Mouse (Mus musculus) MEL (cell line): ENCODE measurements at regions not wholly inside any gene's neighbourhood (a gene's known extent, or its start where the extent isn't known, plus 50 kb on each side); places are given as distances from the start of the nearest gene placed in this dataset.

Experiments used
- DNase-seq: peaks from one replicate; pipeline ENCODE4 v3.0.0; 2011; ENCODE audit warnings: low read depth, low spot score
- H3K27ac ChIP-seq: 2 replicates; pipeline ENCODE4 v1.5.1; 2012; ENCODE audit warnings: low read depth, mild to moderate bottlenecking, control low read depth, low read length, moderate library complexity; ENCODE audit not compliant: control insufficient read depth
- H3K27me3 ChIP-seq, 2 experiments: fragments of 150-350 bp in 1 of 2; sonication (generic) in 1 of 2; 2 replicates each; pipeline ENCODE4 v1.6.1; 2012; ENCODE audit warnings: low read length in 2 of 2, mild to moderate bottlenecking in 2 of 2, improper control_type of control experiment in 1 of 2, moderate library complexity in 1 of 2; ENCODE audit not compliant: insufficient read depth in 2 of 2, control insufficient read depth in 1 of 2
- H3K36me3 ChIP-seq, 2 experiments: 2 replicates each; pipeline ENCODE4 v1.6.1; 2012 to 2014; ENCODE audit warnings: low read length in 2 of 2, improper control_type of control experiment in 1 of 2, inconsistent platforms in 1 of 2, mild to moderate bottlenecking in 1 of 2; ENCODE audit not compliant: insufficient read depth in 2 of 2, control insufficient read depth in 1 of 2
- H3K4me1 ChIP-seq, 2 experiments: fragments of 150-350 bp in 1 of 2; sonication (generic) in 1 of 2; 2 replicates each; pipeline ENCODE4 v1.6.1; 2012; ENCODE audit warnings: low read length in 2 of 2, improper control_type of control experiment in 1 of 2, mild to moderate bottlenecking in 1 of 2; ENCODE audit not compliant: insufficient read depth in 2 of 2, control insufficient read depth in 1 of 2
- H3K4me3 ChIP-seq, 2 experiments: fragments of 150-350 bp in 1 of 2; sonication (generic) in 1 of 2; 2 replicates each; pipeline ENCODE4 v1.5.1; 2012; ENCODE audit warnings: low read depth in 2 of 2, low read length in 2 of 2, mild to moderate bottlenecking in 2 of 2, moderate library complexity in 2 of 2, control low read depth in 1 of 2, improper control_type of control experiment in 1 of 2; ENCODE audit not compliant: control insufficient read depth in 1 of 2, insufficient read depth in 1 of 2
- H3K79me2 ChIP-seq: 2 replicates; pipeline ENCODE4 v1.6.1; 2012; ENCODE audit warnings: mild to moderate bottlenecking, low read length, moderate library complexity; ENCODE audit not compliant: control insufficient read depth, poor library complexity, insufficient read depth
- H3K9ac ChIP-seq: 2 replicates; pipeline ENCODE4 v1.6.1; 2012; ENCODE audit warnings: low read depth, mild to moderate bottlenecking, control low read depth, low read length, moderate library complexity; ENCODE audit not compliant: control insufficient read depth, poor library complexity, severe bottlenecking
- H3K9me3 ChIP-seq: fragments of 150-350 bp; sonication (generic); replicated peaks from 2 replicates; pipeline ENCODE4 v1.6.1; 2012; ENCODE audit warnings: mild to moderate bottlenecking, low read length, improper control_type of control experiment, moderate library complexity; ENCODE audit not compliant: insufficient read depth
- BHLHE40 ChIP-seq: IDR thresholded peaks from 2 replicates; pipeline ENCODE4 v1.6.1; 2012; ENCODE audit warnings: low read depth, mild to moderate bottlenecking, inconsistent platforms, low read length, improper control_type of control experiment, borderline replicate concordance
- CHD1 ChIP-seq: IDR thresholded peaks from 2 replicates; pipeline ENCODE4 v1.6.1; 2012; ENCODE audit warnings: low read depth, mild to moderate bottlenecking, inconsistent platforms, low read length, improper control_type of control experiment
- CHD2 ChIP-seq: IDR thresholded peaks from 2 replicates; pipeline ENCODE4 v1.6.1; 2011; ENCODE audit warnings: low read length, improper control_type of control experiment
- CTCF ChIP-seq, 3 experiments: IDR thresholded peaks in 2 of 3; conservative IDR thresholded peaks in 1 of 3; 2 replicates each; pipeline ENCODE4 v1.5.1; 2011 to 2012; ENCODE audit warnings: low read length in 3 of 3, low read depth in 2 of 3, mild to moderate bottlenecking in 2 of 3, improper control_type of control experiment in 1 of 3, inconsistent platforms in 1 of 3, mixed read lengths in 1 of 3, moderate library complexity in 1 of 3; ENCODE audit not compliant: control insufficient read depth in 1 of 3, insufficient read depth in 1 of 3, poor library complexity in 1 of 3, severe bottlenecking in 1 of 3
- E2F4 ChIP-seq: IDR thresholded peaks from 2 replicates; pipeline ENCODE4 v1.6.1; 2011; ENCODE audit warnings: low read depth, low read length, improper control_type of control experiment, borderline replicate concordance
- ELF1 ChIP-seq: IDR thresholded peaks from 2 replicates; pipeline ENCODE4 v1.6.1; 2014; ENCODE audit warnings: low read depth, mild to moderate bottlenecking, inconsistent platforms, low read length, improper control_type of control experiment, moderate library complexity
- ETS1 ChIP-seq: IDR thresholded peaks from 2 replicates; pipeline ENCODE4 v1.6.1; 2012; ENCODE audit warnings: low read depth, mild to moderate bottlenecking, inconsistent platforms, low read length, improper control_type of control experiment, moderate library complexity
- GABPA ChIP-seq: IDR thresholded peaks from 2 replicates; pipeline ENCODE4 v1.6.1; 2012; ENCODE audit warnings: low read depth, mild to moderate bottlenecking, inconsistent platforms, low read length, improper control_type of control experiment, moderate library complexity
- GATA1 ChIP-seq: IDR thresholded peaks from 2 replicates; pipeline ENCODE4 v1.6.1; 2011; ENCODE audit warnings: low read depth, low read length, improper control_type of control experiment
- JUND ChIP-seq: IDR thresholded peaks from 2 replicates; pipeline ENCODE4 v1.6.1; 2011; ENCODE audit warnings: low read depth, mild to moderate bottlenecking, improper control_type of control experiment, low read length
- KAT2A ChIP-seq: conservative IDR thresholded peaks from 2 replicates; pipeline ENCODE4 v1.6.1; 2012; ENCODE audit warnings: low read depth, low read length, improper control_type of control experiment, inconsistent platforms
- MAX ChIP-seq: IDR thresholded peaks from 2 replicates; pipeline ENCODE4 v1.6.1; 2011; ENCODE audit warnings: low read length, improper control_type of control experiment
- MAZ ChIP-seq: IDR thresholded peaks from 2 replicates; pipeline ENCODE4 v1.6.1; 2012; ENCODE audit warnings: low read depth, mild to moderate bottlenecking, inconsistent platforms, low read length, improper control_type of control experiment
- MEF2A ChIP-seq: IDR thresholded peaks from 2 replicates; pipeline ENCODE4 v1.6.1; 2014; ENCODE audit warnings: low read depth, mild to moderate bottlenecking, inconsistent platforms, low read length, improper control_type of control experiment; ENCODE audit not compliant: poor library complexity, insufficient replicate concordance, severe bottlenecking; ENCODE audit errors: extremely low read depth
- MXI1 ChIP-seq: IDR thresholded peaks from 2 replicates; pipeline ENCODE4 v1.6.1; 2011; ENCODE audit warnings: mild to moderate bottlenecking, low read depth, low read length, improper control_type of control experiment
- MYB ChIP-seq: IDR thresholded peaks from 2 replicates; pipeline ENCODE4 v1.6.1; 2011; ENCODE audit warnings: mild to moderate bottlenecking, low read depth, low read length, improper control_type of control experiment
- NELFE ChIP-seq: IDR thresholded peaks from 2 replicates; pipeline ENCODE4 v1.6.1; 2011; ENCODE audit warnings: low read depth, low read length, improper control_type of control experiment
- NRF1 ChIP-seq: IDR thresholded peaks from 2 replicates; pipeline ENCODE4 v1.6.1; 2014; ENCODE audit warnings: low read depth, mild to moderate bottlenecking, inconsistent platforms, low read length, improper control_type of control experiment, moderate library complexity; ENCODE audit not compliant: poor library complexity, insufficient read depth, severe bottlenecking
- POLR2A ChIP-seq, 2 experiments: IDR thresholded peaks; 2 replicates each; pipeline ENCODE4 v1.6.1; 2011 to 2012; ENCODE audit warnings: low read length in 2 of 2, mild to moderate bottlenecking in 2 of 2, control low read depth in 1 of 2, improper control_type of control experiment in 1 of 2, low read depth in 1 of 2, moderate library complexity in 1 of 2; ENCODE audit not compliant: control insufficient read depth in 1 of 2, insufficient read depth in 1 of 2, poor library complexity in 1 of 2
- POLR2AphosphoS2 ChIP-seq: IDR thresholded peaks from 2 replicates; pipeline ENCODE4 v1.6.1; 2011; ENCODE audit warnings: low read length, improper control_type of control experiment
- RAD21 ChIP-seq: IDR thresholded peaks from 2 replicates; pipeline ENCODE4 v1.6.1; 2011; ENCODE audit warnings: mild to moderate bottlenecking, low read depth, low read length, improper control_type of control experiment
- RCOR1 ChIP-seq: IDR thresholded peaks from 2 replicates; pipeline ENCODE4 v1.6.1; 2012; ENCODE audit warnings: low read depth, mild to moderate bottlenecking, inconsistent platforms, low read length, improper control_type of control experiment
- SMC3 ChIP-seq: IDR thresholded peaks from 2 replicates; pipeline ENCODE4 v1.6.1; 2011; ENCODE audit warnings: low read depth, low read length, improper control_type of control experiment
- TAL1 ChIP-seq: IDR thresholded peaks from 2 replicates; pipeline ENCODE4 v1.6.1; 2012; ENCODE audit warnings: mild to moderate bottlenecking, inconsistent platforms, low read length, moderate library complexity, mixed read lengths
- TBP ChIP-seq: IDR thresholded peaks from 2 replicates; pipeline ENCODE4 v1.8.0; 2011; ENCODE audit warnings: low read depth, low read length, improper control_type of control experiment
- TCF12 ChIP-seq: IDR thresholded peaks from 2 replicates; pipeline ENCODE4 v1.6.1; 2014; ENCODE audit warnings: low read depth, mild to moderate bottlenecking, inconsistent platforms, low read length, improper control_type of control experiment, moderate library complexity
- UBTF ChIP-seq: IDR thresholded peaks from 2 replicates; pipeline ENCODE4 v1.6.1; 2012; ENCODE audit warnings: low read depth, mild to moderate bottlenecking, inconsistent platforms, low read length, improper control_type of control experiment, moderate library complexity, borderline replicate concordance; ENCODE audit not compliant: insufficient read depth
- USF1 ChIP-seq: IDR thresholded peaks from 2 replicates; pipeline ENCODE4 v1.6.1; 2014; ENCODE audit warnings: low read depth, mild to moderate bottlenecking, inconsistent platforms, low read length, improper control_type of control experiment, moderate library complexity
- USF2 ChIP-seq, 2 experiments: IDR thresholded peaks; 2 replicates each; pipeline ENCODE4 v1.6.1; 2011 to 2012; ENCODE audit warnings: improper control_type of control experiment in 2 of 2, low read length in 2 of 2, borderline replicate concordance in 1 of 2, inconsistent platforms in 1 of 2, low read depth in 1 of 2, mild to moderate bottlenecking in 1 of 2; ENCODE audit not compliant: insufficient read depth in 1 of 2
- ZKSCAN1 ChIP-seq: IDR thresholded peaks from 2 replicates; pipeline ENCODE4 v1.6.1; 2012; ENCODE audit warnings: low read depth, mild to moderate bottlenecking, inconsistent platforms, low read length, improper control_type of control experiment, moderate library complexity
- ZMIZ1 ChIP-seq: IDR thresholded peaks from 2 replicates; pipeline ENCODE4 v1.6.1; 2012; ENCODE audit warnings: low read depth, mild to moderate bottlenecking, inconsistent platforms, low read length, improper control_type of control experiment, moderate library complexity

DNA sequence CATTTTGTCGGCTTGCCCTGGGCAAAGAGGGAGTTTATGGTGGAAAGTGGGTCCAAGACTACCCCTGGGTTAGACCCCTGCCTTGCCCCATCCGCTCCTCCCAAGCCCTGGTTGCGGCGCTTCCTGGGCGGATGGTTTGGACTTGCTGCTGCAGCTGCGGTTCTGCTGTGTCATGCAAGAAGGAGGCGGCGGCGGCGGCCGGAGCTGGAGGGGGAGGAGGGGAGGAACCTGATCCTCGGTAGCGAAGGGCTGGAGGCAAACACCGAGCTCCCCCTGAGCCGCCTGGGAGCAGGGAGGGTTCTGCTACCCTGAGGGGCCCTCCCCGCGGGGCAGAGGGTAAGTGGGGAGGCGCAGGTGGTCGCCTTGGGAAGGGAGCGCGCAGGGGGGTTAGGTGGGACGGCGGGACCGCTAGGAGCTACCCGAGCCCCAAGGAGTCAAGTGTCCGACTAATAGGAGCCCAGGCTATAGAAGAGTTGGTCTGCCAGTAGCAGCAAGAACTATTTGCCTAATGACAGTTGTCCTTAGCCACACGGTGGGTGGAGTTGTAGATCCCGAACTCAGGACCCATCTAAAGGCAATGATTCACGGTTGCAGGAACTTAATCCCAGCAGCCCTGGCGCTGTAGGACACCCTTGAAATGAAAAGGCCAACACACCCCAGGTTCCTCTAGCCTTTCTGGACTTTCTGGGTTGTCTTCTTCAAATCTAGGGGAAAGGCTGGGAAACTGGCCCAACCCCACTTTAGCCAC, 178.2 kb upstream of the Mkln1 start:
- Histone ChIP-seq H3K79me2 (peaks cover 9% of the 10 kb centered on the region; the same call in 1 of the 2 replicates), H3K27me3 (no peaks in the 10 kb centered on the region), H3K4me1 (peaks cover 2 to 18% of the 10 kb centered on the region in 2 experiments), H3K36me3 (peaks cover 0 to 18% of the 10 kb centered on the region in 2 experiments; a peak in 2 of 4 replicates), H3K9me3 (no peaks in the 10 kb centered on the region), H3K27ac (peak overlapping the region; percentile 65), H3K9ac (peak overlapping the region; percentile 77), H3K4me3 (peak overlapping the region; percentile 70 to 77)
- TF ChIP-seq MXI1 (peak; percentile 49; the same call in 1 of the 2 replicates), ZMIZ1 (no peak), SMC3 (no peak), MEF2A (no peak), MYB (no peak), CHD1 (no peak), E2F4 (no peak), CTCF (IDR thresholded peaks at IDR 0.05 in 2 of 3, conservative IDR thresholded peaks at IDR 0.05 in 1 of 3; ENCODE audit: control insufficient read depth in 1 of 3, insufficient read depth in 1 of 3, low read depth in 2 of 3, low read length in 3 of 3, poor library complexity in 1 of 3, severe bottlenecking in 1 of 3) (no peak), NRF1 (no peak), ETS1 (peak; percentile 61; the same call in 1 of the 2 replicates), MAZ (peak; percentile 46; the same call in 1 of the 2 replicates), RAD21 (no peak), POLR2A (IDR thresholded peaks at IDR 0.05; ENCODE audit: control insufficient read depth in 1 of 2, insufficient read depth in 1 of 2, low read depth in 1 of 2, low read length in 2 of 2, poor library complexity in 1 of 2) (peak in 1 of 2 experiments; percentile 36; a peak in 1 of 4 replicates), UBTF (no peak), ZKSCAN1 (no peak), CHD2 (no peak), BHLHE40 (no peak), MAX (no peak), USF1 (no peak), RCOR1 (no peak), TCF12 (no peak), ELF1 (peak; percentile 22; the same call in 1 of the 2 replicates), GATA1 (no peak), NELFE (no peak), JUND (no peak), POLR2AphosphoS2 (no peak), GABPA (peak; percentile 64; the same call in 1 of the 2 replicates), TBP (no peak), USF2 (IDR thresholded peaks at IDR 0.05; ENCODE audit: borderline replicate concordance in 1 of 2, insufficient read depth in 1 of 2, low read depth in 1 of 2, low read length in 2 of 2) (no peak), TAL1 (no peak), KAT2A (no peak)
- peak; percentile 78 for DNase-seq
